Mouse (Mus musculus): ENCODE measurements around the gene Vmp1.
A peak's percentile ranks its signal among the peaks of the same experiment; 100 is the strongest.

Vmp1 gene

GRCm38 (mm10) chr11:86672772-86673171, 10.9 kb downstream of the Vmp1 start:
- no peak for DNase-seq (ENCODE audit: inconsistent ontology term)

GRCm38 (mm10) chr11:86671041-86671675, 12.5 kb downstream of the Vmp1 start:
- DNase-seq (ENCODE audit: inconsistent ontology term) = no peak

GRCm38 (mm10) chr11:86668169-86668568, 15.5 kb downstream of the Vmp1 start:
- no peak for DNase-seq (ENCODE audit: inconsistent ontology term)

- DNase-seq (ENCODE audit: inconsistent ontology term) = no peak
These were observed 16.1 kb downstream of the Vmp1 start for GRCm38 (mm10) chr11:86667553-86667952.

- DNase-seq (ENCODE audit: inconsistent ontology term) = no peak
These were observed 19.2 kb downstream of the Vmp1 start for GRCm38 (mm10) chr11:86664406-86664805.

GRCm38 (mm10) chr11:86663977-86664376, 19.7 kb downstream of the Vmp1 start:
- no peak for DNase-seq (ENCODE audit: inconsistent ontology term)

GRCm38 (mm10) chr11:86662986-86663895, 20.4 kb downstream of the Vmp1 start:
- DNase-seq (ENCODE audit: inconsistent ontology term) = no peak

GRCm38 (mm10) chr11:86657863-86658262, 25.8 kb downstream of the Vmp1 start:
- no peak for DNase-seq (ENCODE audit: inconsistent ontology term)

- DNase-seq (ENCODE audit: inconsistent ontology term) = no peak
These were observed 26.6 kb downstream of the Vmp1 start for GRCm38 (mm10) chr11:86656849-86657567.

- peak; percentile 54 for DNase-seq (ENCODE audit: inconsistent ontology term)
These were observed 28.0 kb downstream of the Vmp1 start for GRCm38 (mm10) chr11:86655671-86656070.

GRCm38 (mm10) chr11:86654096-86654495, 29.5 kb downstream of the Vmp1 start:
- DNase-seq (ENCODE audit: inconsistent ontology term) = peak; percentile 17

- DNase-seq (ENCODE audit: inconsistent ontology term) = peak; percentile 78
These were observed 30.2 kb downstream of the Vmp1 start for GRCm38 (mm10) chr11:86653446-86653845.

GRCm38 (mm10) chr11:86652578-86652979, 31.1 kb downstream of the Vmp1 start:
- DNase-seq (ENCODE audit: inconsistent ontology term) = peak; percentile 75

- peak; percentile 76 for DNase-seq (ENCODE audit: inconsistent ontology term)
These were observed 33.0 kb downstream of the Vmp1 start for GRCm38 (mm10) chr11:86650676-86651075.

GRCm38 (mm10) chr11:86649542-86649941, 34.1 kb downstream of the Vmp1 start:
- DNase-seq (ENCODE audit: inconsistent ontology term) = no peak

GRCm38 (mm10) chr11:86647706-86648447, 35.8 kb downstream of the Vmp1 start:
- no peak for DNase-seq (ENCODE audit: inconsistent ontology term)

- no peak for DNase-seq (ENCODE audit: inconsistent ontology term)
These were observed 36.7 kb downstream of the Vmp1 start for GRCm38 (mm10) chr11:86646885-86647459.

- DNase-seq (ENCODE audit: inconsistent ontology term) = peak; percentile 95
These were observed 37.4 kb downstream of the Vmp1 start for GRCm38 (mm10) chr11:86646136-86646834.

GRCm38 (mm10) chr11:86644553-86644952, 39.1 kb downstream of the Vmp1 start:
- DNase-seq (ENCODE audit: inconsistent ontology term) = no peak

GRCm38 (mm10) chr11:86641714-86642113, 41.9 kb downstream of the Vmp1 start:
- no peak for DNase-seq (ENCODE audit: inconsistent ontology term)

GRCm38 (mm10) chr11:86637697-86638096, 45.9 kb downstream of the Vmp1 start:
- no peak for DNase-seq (ENCODE audit: inconsistent ontology term)

Measured in Muller cell, postnatal 12 days (primary cell).